Mouse (Mus musculus) MEL (cell line): ENCODE data around the gene Gm38655. TPM values are rescaled to one million over a fixed set of nuclear protein-coding genes. Genes with fewer than 3 reads are reported as not detected.

Source experiments
- DNase-seq: peaks from one replicate; pipeline ENCODE4 v3.0.0; 2011; ENCODE audit warnings: low read depth, low spot score
- H3K27ac ChIP-seq: 2 replicates; pipeline ENCODE4 v1.5.1; 2012; ENCODE audit warnings: low read depth, mild to moderate bottlenecking, control low read depth, low read length, moderate library complexity; ENCODE audit not compliant: control insufficient read depth
- H3K27me3 ChIP-seq, 2 experiments: fragments of 150-350 bp in 1 of 2; sonication (generic) in 1 of 2; 2 replicates each; pipeline ENCODE4 v1.6.1; 2012; ENCODE audit warnings: low read length in 2 of 2, mild to moderate bottlenecking in 2 of 2, improper control_type of control experiment in 1 of 2, moderate library complexity in 1 of 2; ENCODE audit not compliant: insufficient read depth in 2 of 2, control insufficient read depth in 1 of 2
- H3K36me3 ChIP-seq, 2 experiments: 2 replicates each; pipeline ENCODE4 v1.6.1; 2012 to 2014; ENCODE audit warnings: low read length in 2 of 2, improper control_type of control experiment in 1 of 2, inconsistent platforms in 1 of 2, mild to moderate bottlenecking in 1 of 2; ENCODE audit not compliant: insufficient read depth in 2 of 2, control insufficient read depth in 1 of 2
- H3K4me1 ChIP-seq, 2 experiments: fragments of 150-350 bp in 1 of 2; sonication (generic) in 1 of 2; 2 replicates each; pipeline ENCODE4 v1.6.1; 2012; ENCODE audit warnings: low read length in 2 of 2, improper control_type of control experiment in 1 of 2, mild to moderate bottlenecking in 1 of 2; ENCODE audit not compliant: insufficient read depth in 2 of 2, control insufficient read depth in 1 of 2
- H3K4me3 ChIP-seq, 2 experiments: fragments of 150-350 bp in 1 of 2; sonication (generic) in 1 of 2; 2 replicates each; pipeline ENCODE4 v1.5.1; 2012; ENCODE audit warnings: low read depth in 2 of 2, low read length in 2 of 2, mild to moderate bottlenecking in 2 of 2, moderate library complexity in 2 of 2, control low read depth in 1 of 2, improper control_type of control experiment in 1 of 2; ENCODE audit not compliant: control insufficient read depth in 1 of 2, insufficient read depth in 1 of 2
- H3K79me2 ChIP-seq: 2 replicates; pipeline ENCODE4 v1.6.1; 2012; ENCODE audit warnings: mild to moderate bottlenecking, low read length, moderate library complexity; ENCODE audit not compliant: control insufficient read depth, poor library complexity, insufficient read depth
- H3K9ac ChIP-seq: 2 replicates; pipeline ENCODE4 v1.6.1; 2012; ENCODE audit warnings: low read depth, mild to moderate bottlenecking, control low read depth, low read length, moderate library complexity; ENCODE audit not compliant: control insufficient read depth, poor library complexity, severe bottlenecking
- H3K9me3 ChIP-seq: fragments of 150-350 bp; sonication (generic); replicated peaks from 2 replicates; pipeline ENCODE4 v1.6.1; 2012; ENCODE audit warnings: mild to moderate bottlenecking, low read length, improper control_type of control experiment, moderate library complexity; ENCODE audit not compliant: insufficient read depth
- NELFE ChIP-seq: IDR thresholded peaks from 2 replicates; pipeline ENCODE4 v1.6.1; 2011; ENCODE audit warnings: low read depth, low read length, improper control_type of control experiment
- POLR2A ChIP-seq, 2 experiments: IDR thresholded peaks; 2 replicates each; pipeline ENCODE4 v1.6.1; 2011 to 2012; ENCODE audit warnings: low read length in 2 of 2, mild to moderate bottlenecking in 2 of 2, control low read depth in 1 of 2, improper control_type of control experiment in 1 of 2, low read depth in 1 of 2, moderate library complexity in 1 of 2; ENCODE audit not compliant: control insufficient read depth in 1 of 2, insufficient read depth in 1 of 2, poor library complexity in 1 of 2
- RAD21 ChIP-seq: IDR thresholded peaks from 2 replicates; pipeline ENCODE4 v1.6.1; 2011; ENCODE audit warnings: mild to moderate bottlenecking, low read depth, low read length, improper control_type of control experiment
- RCOR1 ChIP-seq: IDR thresholded peaks from 2 replicates; pipeline ENCODE4 v1.6.1; 2012; ENCODE audit warnings: low read depth, mild to moderate bottlenecking, inconsistent platforms, low read length, improper control_type of control experiment
- UBTF ChIP-seq: IDR thresholded peaks from 2 replicates; pipeline ENCODE4 v1.6.1; 2012; ENCODE audit warnings: low read depth, mild to moderate bottlenecking, inconsistent platforms, low read length, improper control_type of control experiment, moderate library complexity, borderline replicate concordance; ENCODE audit not compliant: insufficient read depth
- ZC3H11A ChIP-seq: IDR thresholded peaks from 2 replicates; pipeline ENCODE4 v1.6.1; 2012; ENCODE audit warnings: low read depth, mild to moderate bottlenecking, inconsistent platforms, low read length, improper control_type of control experiment
- polyA plus RNA-seq, 2 experiments: library from polyadenylated mRNA; stranded (reverse) in 1 of 2; unstranded in 1 of 2; fragments of >175 nt in 1 of 2; fragments of >200 nt in 1 of 2; gene quantifications; 2 replicates each; pipeline versions ENCODE4 v1.2.1 to v1.2.4; 2012; ENCODE audit warnings: low replicate concordance in 2 of 2, low read depth in 1 of 2; ENCODE audit not compliant: insufficient read length in 2 of 2, insufficient read depth in 1 of 2, missing spikeins in 1 of 2
- total RNA-seq: library from RNA; depleted of rRNA; stranded (reverse); fragments of 300-350 nt; gene quantifications from 2 replicates; pipeline ENCODE4 v1.2.3, GENCODE M21; 2012

The Gm38655 gene
- total and polyA plus RNA-seq, 3 experiments, result not detected

- H3K27ac ChIP-seq, result no peak overlapping the region
- no peak for TF ChIP-seq ZC3H11A
- no peaks in the 10 kb centered on the region for H3K9me3 ChIP-seq
- no peaks in the 10 kb centered on the region for H3K27me3 ChIP-seq
- no peak overlapping the region for H3K4me3 ChIP-seq
- peaks cover 10% of the 10 kb centered on the region for H3K79me2 ChIP-seq
- no peak overlapping the region for H3K9ac ChIP-seq
- peaks cover 1 to 5% of the 10 kb centered on the region in 2 experiments; a peak in 2 of 4 replicates for H3K36me3 ChIP-seq
- peaks cover 3 to 16% of the 10 kb centered on the region in 2 experiments; a peak in 3 of 4 replicates for H3K4me1 ChIP-seq
- no peak for DNase-seq
Measured at GRCm38 (mm10) chr17:25218967-25219366, 43.7 kb upstream of the Gm38655 start.

- Histone ChIP-seq H3K4me1 (peaks cover 0 to 2% of the 10 kb centered on the region in 2 experiments; a peak in 1 of 4 replicates), H3K79me2 (no peaks in the 10 kb centered on the region), H3K36me3 (peaks cover 0 to 1% of the 10 kb centered on the region in 2 experiments; a peak in 1 of 4 replicates), H3K9ac (no peak overlapping the region), H3K27ac (no peak overlapping the region), H3K9me3 (no peaks in the 10 kb centered on the region), H3K27me3 (no peaks in the 10 kb centered on the region), H3K4me3 (no peak overlapping the region)
- peak; percentile 27 for DNase-seq
- TF ChIP-seq RCOR1, result no peak
Measured at GRCm38 (mm10) chr17:25215431-25215830, 40.2 kb upstream of the Gm38655 start.

GRCm38 (mm10) chr17:25211705-25212104, 36.4 kb upstream of the Gm38655 start:
- Histone ChIP-seq H3K79me2 (no peaks in the 10 kb centered on the region), H3K4me3 (no peak overlapping the region), H3K27ac (no peak overlapping the region), H3K27me3 (no peaks in the 10 kb centered on the region), H3K4me1 (no peaks in the 10 kb centered on the region), H3K9ac (no peak overlapping the region), H3K9me3 (no peaks in the 10 kb centered on the region), H3K36me3 (peaks cover 0 to 6% of the 10 kb centered on the region in 2 experiments; a peak in 1 of 4 replicates)
- TF ChIP-seq RAD21, result no peak
- no peak for DNase-seq

DNA sequence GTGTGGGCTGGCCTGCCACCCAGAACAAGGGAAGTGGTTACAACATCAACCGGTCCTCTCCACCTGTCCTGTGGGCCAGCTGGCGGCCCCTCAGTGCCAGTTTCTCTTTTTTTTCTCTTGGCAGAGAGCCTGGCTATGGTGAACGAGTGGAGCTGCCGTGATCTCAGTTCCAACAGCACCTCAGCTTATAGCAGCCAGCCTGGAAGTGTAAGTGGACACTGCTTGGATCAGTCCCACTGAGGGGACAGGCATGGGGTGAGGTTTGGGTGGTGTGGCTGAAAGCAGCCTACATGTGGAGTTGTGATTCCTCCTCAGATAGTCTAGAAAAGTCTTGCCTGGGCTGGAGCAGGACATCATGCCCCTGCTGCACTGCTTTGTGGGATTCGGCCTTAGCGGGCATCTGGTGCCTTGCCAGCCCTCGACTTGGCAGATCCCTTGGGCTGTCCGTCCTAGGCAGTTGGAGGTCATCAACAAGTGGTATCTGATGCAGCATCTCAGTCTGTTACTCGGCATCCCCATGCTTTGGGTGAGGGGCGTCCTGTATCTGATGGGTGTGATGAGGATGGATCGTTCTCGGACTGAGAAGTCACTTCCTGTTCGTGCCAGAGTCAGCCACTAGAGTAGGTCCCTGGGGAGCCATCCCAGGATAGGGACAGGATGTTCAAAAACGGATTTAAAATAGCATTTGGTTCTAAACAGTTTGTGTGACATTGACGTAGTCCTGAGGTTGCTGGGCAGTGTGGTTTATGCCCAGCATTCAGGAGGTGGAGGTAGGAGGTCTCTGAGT, 35.6 kb upstream of the Gm38655 start:
- DNase-seq, result no peak
- Histone ChIP-seq H3K27me3 (no peaks in the 10 kb centered on the region), H3K9me3 (no peaks in the 10 kb centered on the region), H3K27ac (no peak overlapping the region), H3K36me3 (peaks cover 0 to 6% of the 10 kb centered on the region in 2 experiments; a peak in 1 of 4 replicates), H3K79me2 (no peaks in the 10 kb centered on the region), H3K4me3 (no peak overlapping the region), H3K4me1 (no peaks in the 10 kb centered on the region), H3K9ac (no peak overlapping the region)
- no peak for TF ChIP-seq NELFE
- no peak for TF ChIP-seq POLR2A (IDR thresholded peaks at IDR 0.05; ENCODE audit: control insufficient read depth in 1 of 2, insufficient read depth in 1 of 2, low read depth in 1 of 2, low read length in 2 of 2, poor library complexity in 1 of 2)
- no peak for TF ChIP-seq UBTF
